Mouse (Mus musculus) embryonic fibroblast, embryonic 13.5 days (primary cell): ENCODE data around the gene Larp1b.

Experiments used
- CTCF ChIP-seq: IDR thresholded peaks from 2 replicates; pipeline ENCODE4 v1.5.1; 2011; ENCODE audit warnings: mild to moderate bottlenecking, control low read depth, low read length, moderate library complexity, borderline replicate concordance; ENCODE audit not compliant: insufficient read depth
- POLR2A ChIP-seq: IDR thresholded peaks from 2 replicates; pipeline ENCODE4 v1.6.1; 2011; ENCODE audit warnings: low read depth, mild to moderate bottlenecking, control low read depth, low read length, moderate library complexity

- TF ChIP-seq POLR2A (no peak), CTCF (no peak)
Observed at GRCm38 (mm10) chr3:41030705-41031104, 81.1 kb downstream of the Larp1b start.
